Mouse (Mus musculus) liver, embryonic 14.5 days (tissue): ENCODE measurements around the gene Gpx4.

Experiments
- CTCF ChIP-seq: IDR thresholded peaks from 2 replicates; pipeline ENCODE4 v1.5.1; 2016; ENCODE audit warnings: antibody characterized with exemption, low read depth, control low read depth
- EP300 ChIP-seq: IDR thresholded peaks from 2 replicates; pipeline ENCODE4 v1.6.1; 2016; ENCODE audit warnings: antibody characterized with exemption, low read depth

GRCm38 (mm10) chr10:80003374-80004232 lies 43.4 kb upstream of the Gpx4 start:
- TF ChIP-seq EP300 (no peak), CTCF (no peak)
